Mouse (Mus musculus): ENCODE results near the gene Prkn. TPM values are rescaled to one million over a fixed set of nuclear protein-coding genes. Genes with fewer than 3 reads are reported as not detected.

Prkn gene
- polyA plus RNA-seq, 1 experiment from 2014 or later: 2.2 TPM

- ATAC-seq (ENCODE audit: insufficient read depth, low FRiP score): no peak
- H3K4me3 ChIP-seq (replicated peaks; ENCODE audit: low read length): no peak overlapping the region
- no peaks in the 10 kb centered on the region for H3K4me1 ChIP-seq (ENCODE audit: control insufficient read depth, insufficient read depth, low read length)
- no peaks in the 10 kb centered on the region for H3K27me3 ChIP-seq (ENCODE audit: control insufficient read depth, insufficient read depth, low read length)
- no peak overlapping the region for H3K4me2 ChIP-seq (ENCODE audit: low read depth, low read length)
- no peaks in the 10 kb centered on the region for H3K9me3 ChIP-seq (replicated peaks; ENCODE audit: control insufficient read depth, low read length)
- H3K27ac ChIP-seq (ENCODE audit: low read length): no peak overlapping the region
- no peaks in the 10 kb centered on the region for H3K36me3 ChIP-seq (ENCODE audit: control insufficient read depth, insufficient read depth, low read length)
- no peak overlapping the region for H3K9ac ChIP-seq (ENCODE audit: low read length)
- 61% methylated on average over 3 of the region's 3 CpGs for WGBS
Observed at GRCm38 (mm10) chr17:11620770-11621169, 780.6 kb downstream of the Prkn start.

GRCm38 (mm10) chr17:11621492-11621891 lies 781.3 kb downstream of the Prkn start:
- ATAC-seq (ENCODE audit: insufficient read depth, low FRiP score): no peak
- no peak overlapping the region for H3K4me2 ChIP-seq (ENCODE audit: low read depth, low read length)
- no peaks in the 10 kb centered on the region for H3K36me3 ChIP-seq (ENCODE audit: control insufficient read depth, insufficient read depth, low read length)
- H3K4me1 ChIP-seq (ENCODE audit: control insufficient read depth, insufficient read depth, low read length): no peaks in the 10 kb centered on the region
- no peaks in the 10 kb centered on the region for H3K27me3 ChIP-seq (ENCODE audit: control insufficient read depth, insufficient read depth, low read length)
- WGBS: 57% methylated on average over 3 of the region's 3 CpGs
- no peak overlapping the region for H3K9ac ChIP-seq (ENCODE audit: low read length)
- no peaks in the 10 kb centered on the region for H3K9me3 ChIP-seq (replicated peaks; ENCODE audit: control insufficient read depth, low read length)
- H3K27ac ChIP-seq (ENCODE audit: low read length): no peak overlapping the region
- H3K4me3 ChIP-seq (replicated peaks; ENCODE audit: low read length): no peak overlapping the region

DNA sequence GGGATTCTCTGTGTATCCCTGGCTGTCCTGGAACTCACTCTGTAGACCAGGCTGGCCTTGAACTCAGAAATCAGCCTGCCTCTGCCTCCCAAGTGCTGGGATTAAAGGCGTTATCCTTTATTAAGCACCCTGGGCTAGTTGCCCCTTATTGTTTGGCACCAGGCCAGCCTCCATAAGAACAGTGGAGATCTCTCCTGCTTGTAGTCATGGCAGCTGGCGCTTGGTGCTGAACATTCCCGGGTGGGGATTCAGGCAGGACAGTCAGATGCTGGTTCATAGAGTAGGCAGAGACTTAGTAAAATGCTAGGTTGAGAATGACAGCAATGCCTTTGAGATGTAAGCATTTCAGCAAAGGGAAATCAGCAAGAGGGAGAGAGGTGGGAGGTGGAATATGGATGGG lies 786.1 kb downstream of the Prkn start:
- 77% methylated on average over 3 of the region's 3 CpGs for WGBS
- Histone ChIP-seq H3K9me3 (replicated peaks; ENCODE audit: control insufficient read depth, low read length) (no peaks in the 10 kb centered on the region), H3K27ac (ENCODE audit: low read length) (no peak overlapping the region), H3K4me2 (ENCODE audit: low read depth, low read length) (no peak overlapping the region), H3K9ac (ENCODE audit: low read length) (no peak overlapping the region), H3K4me3 (replicated peaks; ENCODE audit: low read length) (no peak overlapping the region), H3K27me3 (ENCODE audit: control insufficient read depth, insufficient read depth, low read length) (no peaks in the 10 kb centered on the region), H3K36me3 (ENCODE audit: control insufficient read depth, insufficient read depth, low read length) (no peaks in the 10 kb centered on the region), H3K4me1 (ENCODE audit: control insufficient read depth, insufficient read depth, low read length) (no peaks in the 10 kb centered on the region)
- no peak for ATAC-seq (ENCODE audit: insufficient read depth, low FRiP score)

GRCm38 (mm10) chr17:11635121-11635520 lies 794.9 kb downstream of the Prkn start:
- no peak for ATAC-seq (ENCODE audit: insufficient read depth, low FRiP score)

DNA sequence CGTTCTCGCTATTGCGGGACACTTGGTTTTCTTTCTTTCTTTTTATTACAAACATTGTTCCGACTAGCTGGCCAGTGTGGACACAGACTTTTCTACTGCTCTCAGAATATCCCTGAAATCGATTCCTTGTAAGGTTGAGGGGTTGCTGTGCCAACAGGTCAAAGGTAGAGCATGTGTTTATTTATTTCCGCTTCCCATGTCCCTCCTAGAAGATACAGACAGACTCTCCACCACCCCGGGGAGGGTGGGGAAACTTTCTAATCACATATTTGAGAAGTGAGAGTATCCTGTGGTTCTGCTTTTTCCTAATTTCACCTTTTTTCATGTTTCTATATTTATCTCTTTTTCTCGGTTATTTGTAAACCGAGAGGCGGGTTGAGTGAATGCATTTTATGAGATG lies 797.5 kb downstream of the Prkn start:
- H3K4me3 ChIP-seq (replicated peaks; ENCODE audit: low read length): no peak overlapping the region
- H3K4me1 ChIP-seq (ENCODE audit: control insufficient read depth, insufficient read depth, low read length): no peaks in the 10 kb centered on the region
- no peak overlapping the region for H3K27ac ChIP-seq (ENCODE audit: low read length)
- no peaks in the 10 kb centered on the region for H3K36me3 ChIP-seq (ENCODE audit: control insufficient read depth, insufficient read depth, low read length)
- no peaks in the 10 kb centered on the region for H3K27me3 ChIP-seq (ENCODE audit: control insufficient read depth, insufficient read depth, low read length)
- whole genome bisulfite sequencing: 61% methylated on average over 10 of the region's 10 CpGs
- no peaks in the 10 kb centered on the region for H3K9me3 ChIP-seq (replicated peaks; ENCODE audit: control insufficient read depth, low read length)
- H3K4me2 ChIP-seq (ENCODE audit: low read depth, low read length): no peak overlapping the region
- H3K9ac ChIP-seq (ENCODE audit: low read length): no peak overlapping the region
- no peak for ATAC-seq (ENCODE audit: insufficient read depth, low FRiP score)

More at GRCm38 (mm10) chr17:11635121-11635520, 794.9 kb downstream of the Prkn start:
- no peaks in the 10 kb centered on the region for H3K9me3 ChIP-seq (replicated peaks; ENCODE audit: control insufficient read depth, low read length)
- no peak overlapping the region for H3K27ac ChIP-seq (ENCODE audit: low read length)
- 89% methylated on average over 11 of the region's 11 CpGs for WGBS
- no peaks in the 10 kb centered on the region for H3K36me3 ChIP-seq (ENCODE audit: control insufficient read depth, insufficient read depth, low read length)
- no peaks in the 10 kb centered on the region for H3K4me1 ChIP-seq (ENCODE audit: control insufficient read depth, insufficient read depth, low read length)
- no peak overlapping the region for H3K4me3 ChIP-seq (replicated peaks; ENCODE audit: low read length)
- no peak overlapping the region for H3K9ac ChIP-seq (ENCODE audit: low read length)
- no peak overlapping the region for H3K4me2 ChIP-seq (ENCODE audit: low read depth, low read length)
- no peaks in the 10 kb centered on the region for H3K27me3 ChIP-seq (ENCODE audit: control insufficient read depth, insufficient read depth, low read length)

GRCm38 (mm10) chr17:11638451-11638850 lies 798.3 kb downstream of the Prkn start:
- H3K4me3 ChIP-seq (replicated peaks; ENCODE audit: low read length): no peak overlapping the region
- WGBS: 76% methylated on average over 6 of the region's 6 CpGs
- H3K27ac ChIP-seq (ENCODE audit: low read length): no peak overlapping the region
- H3K9me3 ChIP-seq (replicated peaks; ENCODE audit: control insufficient read depth, low read length): no peaks in the 10 kb centered on the region
- H3K36me3 ChIP-seq (ENCODE audit: control insufficient read depth, insufficient read depth, low read length): no peaks in the 10 kb centered on the region
- no peak for ATAC-seq (ENCODE audit: insufficient read depth, low FRiP score)
- H3K4me2 ChIP-seq (ENCODE audit: low read depth, low read length): no peak overlapping the region
- no peak overlapping the region for H3K9ac ChIP-seq (ENCODE audit: low read length)
- no peaks in the 10 kb centered on the region for H3K4me1 ChIP-seq (ENCODE audit: control insufficient read depth, insufficient read depth, low read length)
- H3K27me3 ChIP-seq (ENCODE audit: control insufficient read depth, insufficient read depth, low read length): no peaks in the 10 kb centered on the region

GRCm38 (mm10) chr17:11639786-11640185 lies 799.6 kb downstream of the Prkn start:
- H3K9me3 ChIP-seq (replicated peaks; ENCODE audit: control insufficient read depth, low read length): no peaks in the 10 kb centered on the region
- no peak overlapping the region for H3K27ac ChIP-seq (ENCODE audit: low read length)
- ATAC-seq (ENCODE audit: insufficient read depth, low FRiP score): no peak
- 77% methylated on average over 5 of the region's 5 CpGs for WGBS
- no peaks in the 10 kb centered on the region for H3K4me1 ChIP-seq (ENCODE audit: control insufficient read depth, insufficient read depth, low read length)
- H3K9ac ChIP-seq (ENCODE audit: low read length): no peak overlapping the region
- no peak overlapping the region for H3K4me2 ChIP-seq (ENCODE audit: low read depth, low read length)
- no peaks in the 10 kb centered on the region for H3K36me3 ChIP-seq (ENCODE audit: control insufficient read depth, insufficient read depth, low read length)
- H3K27me3 ChIP-seq (ENCODE audit: control insufficient read depth, insufficient read depth, low read length): no peaks in the 10 kb centered on the region
- no peak overlapping the region for H3K4me3 ChIP-seq (replicated peaks; ENCODE audit: low read length)

- no peak overlapping the region for H3K4me3 ChIP-seq (replicated peaks; ENCODE audit: low read length)
- H3K9ac ChIP-seq (ENCODE audit: low read length): no peak overlapping the region
- H3K4me1 ChIP-seq (ENCODE audit: control insufficient read depth, insufficient read depth, low read length): no peaks in the 10 kb centered on the region
- no peaks in the 10 kb centered on the region for H3K36me3 ChIP-seq (ENCODE audit: control insufficient read depth, insufficient read depth, low read length)
- ATAC-seq (ENCODE audit: insufficient read depth, low FRiP score): no peak
- no peak overlapping the region for H3K27ac ChIP-seq (ENCODE audit: low read length)
- H3K9me3 ChIP-seq (replicated peaks; ENCODE audit: control insufficient read depth, low read length): no peaks in the 10 kb centered on the region
- H3K4me2 ChIP-seq (ENCODE audit: low read depth, low read length): no peak overlapping the region
- H3K27me3 ChIP-seq (ENCODE audit: control insufficient read depth, insufficient read depth, low read length): no peaks in the 10 kb centered on the region
- 50% methylated on average over 1 of the region's 1 CpGs for WGBS
Observed at GRCm38 (mm10) chr17:11642328-11642727, 802.1 kb downstream of the Prkn start.

DNA sequence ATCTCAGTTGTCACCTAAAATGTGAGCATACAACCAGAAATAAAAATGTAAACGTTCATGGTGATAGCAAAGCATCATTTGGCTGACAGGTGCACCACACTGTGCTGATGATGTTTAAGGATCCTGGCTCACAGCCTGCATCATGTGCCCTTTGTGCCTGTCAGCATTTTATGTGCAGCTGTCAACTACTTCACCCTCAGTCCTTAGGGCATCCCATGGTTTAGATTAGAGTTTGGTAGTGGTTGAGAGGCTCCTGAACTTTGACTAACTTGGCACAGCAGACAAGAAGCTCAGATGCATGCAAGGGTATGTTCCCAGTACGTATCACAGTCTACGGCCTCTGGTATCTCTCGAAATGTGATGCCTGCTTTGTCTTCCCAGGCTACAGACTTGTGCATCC lies 803.8 kb downstream of the Prkn start:
- no peak overlapping the region for H3K27ac ChIP-seq (ENCODE audit: low read length)
- ATAC-seq (ENCODE audit: insufficient read depth, low FRiP score): no peak
- no peak overlapping the region for H3K4me2 ChIP-seq (ENCODE audit: low read depth, low read length)
- H3K27me3 ChIP-seq (ENCODE audit: control insufficient read depth, insufficient read depth, low read length): no peaks in the 10 kb centered on the region
- H3K9me3 ChIP-seq (replicated peaks; ENCODE audit: control insufficient read depth, low read length): no peaks in the 10 kb centered on the region
- no peak overlapping the region for H3K9ac ChIP-seq (ENCODE audit: low read length)
- no peaks in the 10 kb centered on the region for H3K36me3 ChIP-seq (ENCODE audit: control insufficient read depth, insufficient read depth, low read length)
- 82% methylated on average over 4 of the region's 4 CpGs for WGBS
- no peaks in the 10 kb centered on the region for H3K4me1 ChIP-seq (ENCODE audit: control insufficient read depth, insufficient read depth, low read length)
- H3K4me3 ChIP-seq (replicated peaks; ENCODE audit: low read length): no peak overlapping the region

Data from stomach, embryonic 16.5 days (tissue).